Mouse (Mus musculus) layer of hippocampus, adult 8-10 months (tissue): ENCODE data around the gene Dkk3. TPM values are rescaled to one million over a fixed set of nuclear protein-coding genes. Genes with fewer than 3 reads are reported as not detected.

Experiments used
- DNase-seq, 2 experiments: peaks; one replicate each; pipeline ENCODE4 v3.0.0; 2022; ENCODE audit warnings: low spot score in 2 of 2
- total RNA-seq, 4 experiments: library from RNA; stranded (reverse); gene quantifications; 2 replicates each; pipeline ENCODE4 v1.2.4; 2022

Gene Dkk3
- 100 to 1,000 TPM; 256 to 294 (median 274) TPM for total RNA-seq

- DNase-seq: peak in 1 of 2 experiments; percentile 39
Observed at GRCm38 (mm10) chr7:112158942-112159341, at the start of gene Dkk3. Dkk3 (minus strand) TSS chr7:112159057.

DNA sequence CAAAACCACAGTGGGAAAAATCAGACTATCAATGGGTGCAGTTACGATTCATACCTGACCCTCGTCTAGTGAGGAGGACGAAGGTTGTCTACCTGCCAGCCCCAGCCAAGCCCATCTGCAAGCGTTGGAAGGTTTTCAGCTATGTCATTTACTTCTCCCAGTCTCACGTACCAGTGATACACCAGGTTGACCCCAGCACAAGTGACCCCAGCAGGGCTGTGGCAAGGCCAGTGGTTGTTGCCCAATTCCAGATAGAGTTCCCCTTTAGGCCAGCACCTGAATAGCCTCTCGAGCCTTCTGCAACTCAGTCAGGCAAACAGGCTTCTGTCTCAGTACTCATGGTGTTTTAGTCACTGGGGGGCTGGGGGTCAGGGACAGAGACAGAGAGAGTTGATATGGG lies 48.9 kb upstream of the Dkk3 start:
- no peak for DNase-seq

DNA sequence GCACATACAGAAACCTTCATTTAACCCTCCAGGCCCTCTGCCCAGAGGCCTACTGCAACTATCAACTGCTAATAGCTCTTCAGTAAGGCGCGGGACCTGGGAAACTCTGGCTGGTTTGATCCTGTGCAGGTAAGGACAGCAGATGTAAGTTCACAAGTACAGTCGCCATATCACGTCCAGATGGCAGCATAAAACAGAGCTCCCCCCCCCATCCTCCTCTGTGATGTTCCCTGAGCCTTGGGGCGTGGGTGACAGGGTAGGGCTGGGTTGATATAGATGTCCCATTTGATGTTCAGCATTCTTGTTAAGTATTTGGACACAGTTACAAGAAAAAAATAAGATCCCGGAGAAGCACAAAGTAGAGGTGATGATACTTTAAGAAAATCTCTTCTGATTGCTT lies 46.7 kb upstream of the Dkk3 start:
- no peak for DNase-seq

DNA sequence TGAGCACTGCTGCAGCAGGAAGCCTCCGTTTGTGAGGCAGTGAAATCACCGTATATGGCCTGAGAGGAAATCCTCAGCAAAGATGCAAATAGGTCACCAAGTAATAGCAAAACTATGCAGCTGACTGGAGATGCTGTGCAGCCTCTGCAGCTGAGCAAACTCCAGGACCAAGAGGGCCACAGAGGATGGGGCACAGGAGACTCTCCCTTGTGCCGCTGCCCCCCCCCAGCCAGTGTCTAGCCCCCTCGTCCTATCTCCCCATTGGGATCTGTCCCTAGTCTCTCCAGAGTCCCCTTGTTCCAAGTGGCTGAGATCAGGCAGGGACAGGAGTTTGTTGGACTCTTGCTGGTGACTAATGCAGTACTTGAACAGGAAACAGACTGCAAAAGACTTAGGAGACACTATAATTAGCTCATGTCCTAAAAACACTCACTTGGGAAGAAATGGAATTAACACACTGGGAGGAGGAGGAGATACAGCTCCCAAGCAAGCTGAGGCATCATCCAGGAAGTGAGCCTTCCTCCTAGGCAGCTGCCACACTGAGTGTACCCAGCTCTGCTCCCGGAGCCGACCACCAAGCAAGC lies 45.6 kb upstream of the Dkk3 start:
- no peak for DNase-seq

GRCm38 (mm10) chr7:112203937-112204336 lies 45.1 kb upstream of the Dkk3 start:
- no peak for DNase-seq

DNA sequence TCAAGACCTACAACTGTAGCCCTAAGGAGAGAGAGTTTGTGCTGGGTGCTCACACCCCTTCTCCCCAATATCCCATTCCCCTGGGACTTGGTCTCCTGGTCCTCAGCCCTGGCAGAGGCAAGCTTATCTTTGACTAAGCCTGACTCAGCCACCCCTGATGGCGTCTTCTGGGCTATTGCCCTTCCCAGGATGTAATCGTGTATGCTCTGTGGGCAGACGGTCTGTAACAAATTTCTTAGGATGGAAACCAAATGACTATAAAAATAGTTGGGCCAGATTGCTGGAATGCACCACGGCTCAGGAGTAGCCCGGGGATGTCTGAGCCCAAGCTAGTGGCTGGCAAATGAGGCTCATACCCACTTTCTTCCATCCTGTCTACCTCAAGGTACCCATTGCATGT lies 44.0 kb upstream of the Dkk3 start:
- DNase-seq: no peak

DNA sequence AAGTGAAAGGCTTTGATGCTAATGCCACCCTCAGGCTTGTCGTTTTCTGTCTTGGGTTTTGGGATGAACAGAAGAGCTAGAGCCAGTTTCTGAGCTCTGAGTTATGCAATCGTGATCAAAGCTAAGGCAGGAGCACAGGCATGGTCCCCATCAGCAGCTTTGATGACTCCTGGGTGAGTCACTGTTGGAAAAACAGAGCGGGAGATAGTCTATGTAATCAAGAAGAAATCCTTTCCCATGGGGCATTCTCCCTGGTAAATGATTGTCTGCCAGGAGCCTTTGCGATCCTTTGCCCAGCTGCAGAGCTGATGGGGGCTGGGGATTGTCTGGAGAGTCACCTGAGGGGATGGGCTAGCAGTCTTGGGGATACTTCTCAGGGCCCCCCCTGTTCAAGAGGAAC lies 43.3 kb upstream of the Dkk3 start:
- DNase-seq: no peak

GRCm38 (mm10) chr7:112200761-112201160 lies 41.9 kb upstream of the Dkk3 start:
- no peak for DNase-seq

DNA sequence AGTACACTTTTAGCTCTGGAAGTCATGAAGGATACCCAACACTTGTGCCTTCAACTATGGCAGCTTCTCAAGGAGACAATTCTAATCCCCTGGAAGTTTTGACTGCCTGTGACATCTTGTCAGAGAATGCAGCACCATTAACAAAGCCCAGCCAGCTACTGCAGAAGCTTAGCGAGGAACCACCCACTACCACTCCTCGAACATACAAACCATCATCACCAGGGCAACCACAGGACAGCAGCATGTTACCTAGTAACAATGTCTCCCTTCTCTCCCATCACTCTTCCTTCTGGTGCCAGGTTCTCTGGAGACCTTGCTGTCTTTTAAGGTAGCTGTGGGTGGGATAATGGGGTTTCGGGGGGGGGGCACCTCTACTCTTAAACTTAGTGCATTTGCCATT lies 40.5 kb upstream of the Dkk3 start:
- DNase-seq: no peak

DNA sequence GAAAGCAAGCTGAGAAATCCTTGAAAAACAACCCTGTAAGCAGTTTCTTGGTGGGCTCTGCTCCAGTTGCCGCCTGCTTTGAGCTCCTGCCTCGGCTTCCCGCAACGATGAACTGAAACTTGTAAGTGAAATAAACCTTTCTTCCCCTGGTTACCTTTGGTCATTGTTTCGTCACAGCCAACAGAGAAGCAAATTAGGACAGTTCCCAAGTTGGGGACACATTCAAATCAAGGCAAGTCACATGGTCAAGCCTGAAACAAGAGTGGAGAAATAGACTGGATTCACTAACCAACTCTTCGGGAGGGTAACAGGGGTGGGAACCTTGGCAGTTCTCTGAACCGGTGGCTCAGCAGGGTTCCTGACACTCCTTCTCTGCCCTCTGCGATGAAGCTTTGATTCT lies 38.6 kb upstream of the Dkk3 start:
- no peak for DNase-seq

GRCm38 (mm10) chr7:112194286-112194685 lies 35.4 kb upstream of the Dkk3 start:
- no peak for DNase-seq

DNA sequence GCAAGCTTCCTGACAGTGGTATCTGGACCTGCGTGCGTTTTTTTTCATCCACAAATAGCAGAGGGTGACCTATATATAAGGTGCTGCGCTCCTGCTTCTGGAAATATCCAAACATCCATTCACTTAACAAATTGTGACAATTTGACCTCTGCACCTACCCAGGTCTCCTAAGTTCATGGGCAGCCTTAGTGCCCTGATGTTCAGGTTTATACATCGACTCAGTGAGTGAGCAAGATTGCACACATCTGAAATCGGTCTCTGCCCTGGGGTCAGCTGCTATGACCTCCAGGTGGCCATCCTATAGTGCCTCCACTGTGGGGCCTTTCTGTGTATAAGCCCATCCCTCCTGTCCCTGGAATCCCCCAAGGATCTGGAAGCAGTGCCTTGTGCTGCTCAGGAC lies 33.9 kb upstream of the Dkk3 start:
- no peak for DNase-seq

- DNase-seq: peak in 1 of 2 experiments; percentile 39
Observed at GRCm38 (mm10) chr7:112192237-112192636, 33.4 kb upstream of the Dkk3 start.

- DNase-seq: no peak
Observed at GRCm38 (mm10) chr7:112187536-112188459, 28.9 kb upstream of the Dkk3 start.

DNA sequence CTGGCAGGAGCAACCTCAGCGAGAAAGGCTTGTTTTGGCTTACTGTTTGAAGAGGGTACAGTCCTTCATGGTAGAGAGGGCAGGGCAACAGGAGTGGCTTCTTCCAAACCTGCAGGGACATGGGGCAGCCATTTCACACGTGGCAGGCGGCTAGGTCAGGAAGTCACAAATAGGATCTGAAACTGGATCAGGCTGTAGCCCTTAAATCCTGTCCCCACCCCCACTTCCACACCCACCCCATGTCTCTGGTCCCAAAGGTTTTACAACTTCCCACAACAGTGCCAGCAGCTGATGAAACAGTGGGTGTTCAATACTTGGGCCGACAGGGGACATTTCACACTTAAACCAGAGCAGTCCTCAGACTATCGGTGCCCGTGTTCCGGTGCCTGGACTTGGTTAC lies 28.0 kb upstream of the Dkk3 start:
- DNase-seq: no peak

DNA sequence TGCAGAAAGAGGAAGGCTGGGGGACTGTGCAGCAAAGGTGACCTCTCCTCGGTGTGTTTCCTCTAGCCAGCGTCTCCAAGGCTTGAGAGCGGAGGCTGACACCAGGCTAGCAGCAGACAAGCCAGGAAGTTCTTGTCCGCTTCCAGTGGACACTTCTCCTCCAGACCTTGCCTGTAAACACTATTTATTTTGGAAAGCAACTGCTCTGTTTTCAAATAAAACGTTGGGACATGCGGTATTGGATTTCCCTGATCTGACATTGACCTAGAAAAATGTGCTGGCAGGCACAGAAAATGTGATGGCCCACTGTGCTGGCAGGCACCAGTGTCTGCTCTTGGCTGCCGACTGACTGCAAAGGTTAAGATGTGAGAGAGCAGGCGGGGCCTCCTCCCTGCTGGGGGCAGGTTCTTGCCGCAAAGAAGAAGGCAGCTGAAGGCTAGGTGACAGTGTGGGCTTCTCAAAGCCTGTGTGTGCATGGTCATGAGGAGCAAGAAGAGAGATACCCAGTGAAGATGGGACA lies 26.4 kb upstream of the Dkk3 start:
- DNase-seq: no peak

DNA sequence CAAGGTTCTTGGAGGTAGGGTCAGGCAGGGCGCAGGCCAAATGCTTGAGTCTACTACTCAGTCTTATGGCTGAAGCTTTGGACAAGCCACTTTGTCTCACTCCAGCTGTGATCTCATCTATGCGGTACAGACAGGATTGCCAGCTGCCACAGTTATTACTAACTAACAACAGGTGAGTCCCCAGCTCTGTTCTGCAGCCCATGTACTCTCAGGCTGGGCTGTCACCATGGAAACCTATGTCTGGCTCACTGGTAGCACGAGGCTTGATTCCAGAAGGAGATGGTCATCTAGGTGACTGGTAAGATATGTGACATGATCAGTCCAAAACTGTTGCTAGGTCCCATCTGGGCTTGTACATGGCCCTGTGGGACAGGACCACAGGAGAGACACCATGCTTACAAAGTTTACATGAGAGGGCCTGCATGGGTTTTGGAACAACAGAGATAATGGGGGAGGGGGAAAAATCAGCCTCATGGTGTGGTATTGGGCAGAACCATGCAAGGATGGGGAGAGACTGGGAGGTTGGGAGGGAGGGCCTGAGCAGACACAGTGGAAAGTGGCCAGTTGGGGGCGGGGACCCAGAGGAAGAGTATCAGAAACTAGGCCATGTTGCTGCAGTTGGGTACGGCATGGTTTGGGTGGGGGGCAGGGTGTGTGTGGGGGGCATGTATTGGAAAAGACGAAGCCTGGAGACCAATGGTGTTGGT lies 25.8 kb upstream of the Dkk3 start:
- DNase-seq: no peak

DNA sequence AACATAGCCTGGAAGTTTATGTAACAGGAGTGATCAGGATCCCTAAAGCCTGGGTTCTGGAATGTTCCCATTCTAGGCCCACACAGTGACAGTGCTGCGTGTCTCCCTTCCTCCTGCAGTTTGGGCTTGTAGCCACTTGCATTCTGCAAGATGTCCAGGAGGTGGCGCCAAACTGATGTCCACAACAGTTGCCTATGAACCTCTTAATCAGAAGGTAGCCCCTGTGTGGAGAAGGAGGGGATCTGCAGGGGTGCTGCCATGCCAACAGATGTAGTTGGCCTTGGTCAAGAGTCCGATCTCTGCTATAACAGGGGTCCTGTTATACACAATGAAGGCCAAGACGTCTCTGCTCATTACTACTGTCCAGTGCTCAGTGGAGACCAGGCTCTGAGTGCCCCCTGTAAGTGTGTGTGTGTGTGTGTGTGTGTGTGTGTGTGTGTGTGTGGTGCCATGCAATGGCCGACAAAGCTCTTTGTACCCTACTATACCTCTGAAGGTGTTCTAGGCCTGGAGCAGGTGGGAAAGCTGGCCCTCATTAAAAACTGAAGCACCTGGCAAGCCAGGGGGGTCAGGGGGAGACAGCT lies 24.5 kb upstream of the Dkk3 start:
- DNase-seq: peak; percentile 93 to 97

- peak; percentile 84 to 89 for DNase-seq
Observed at GRCm38 (mm10) chr7:112180235-112180705, 21.4 kb upstream of the Dkk3 start.

- no peak for DNase-seq
Observed at GRCm38 (mm10) chr7:112176627-112177026, 17.8 kb upstream of the Dkk3 start.

- DNase-seq: peak; percentile 59 to 64
Observed at GRCm38 (mm10) chr7:112172669-112173068, 13.8 kb upstream of the Dkk3 start.
